Mouse (Mus musculus) left cerebral cortex, adult 11 months (tissue): ENCODE data around the gene Isl1.

Experiments
- DNase-seq: peaks from one replicate; pipeline ENCODE4 v3.0.0; 2022; ENCODE audit warnings: low spot score

Isl1 gene

GRCm38 (mm10) chr13:116294734-116295133, 14.8 kb downstream of the Isl1 start:
- DNase-seq, result no peak

GRCm38 (mm10) chr13:116294151-116294461, 15.4 kb downstream of the Isl1 start:
- no peak for DNase-seq

GRCm38 (mm10) chr13:116293301-116294150, 16.0 kb downstream of the Isl1 start:
- no peak for DNase-seq

GRCm38 (mm10) chr13:116289655-116290054, 19.8 kb downstream of the Isl1 start:
- DNase-seq, result no peak

GRCm38 (mm10) chr13:116279207-116279772, 30.2 kb downstream of the Isl1 start:
- no peak for DNase-seq
